ENCODE assay signal across 9 mouse cellular contexts in genomic region chr10:69803135-69803756, GRCm38 (mm10).
DNase-seq lines count a peak whose midpoint lies in the region; ATAC-seq and TF ChIP-seq lines count a peak whose summit lies in the region.
"Had no signal": no experiment of that assay in that cellular context is flagged by ENCODE, and none has a peak within 500 bp of the region (broad histone marks: within the 10 kb centered on the region; RNA-seq: fewer than 3 reads in every experiment).

No protein-coding gene starts in this region.

- no peaks in the 10 kb centered on the region for H3K9me3 ChIP-seq in hindbrain, embryonic 14.5 days (ENCODE audit: control insufficient read depth, low read length)
- no peaks in the 10 kb centered on the region for H3K9me3 ChIP-seq in midbrain, embryonic 14.5 days (ENCODE audit: control insufficient read depth, low read length)

- intact Hi-C loops in heart, postnatal 25 days (cut with DNase I) = no loop called here

- H3K4me1 ChIP-seq in testis, adult 2 months (ENCODE audit: control insufficient read depth, insufficient read depth, low read length) = no peaks in the 10 kb centered on the region
- peaks cover 36% of the 10 kb centered on the region for H3K4me1 ChIP-seq in hindbrain, embryonic 14.5 days (replicated peaks; ENCODE audit: control insufficient read depth, insufficient read depth, low read length)
- peaks cover 25% of the 10 kb centered on the region for H3K4me1 ChIP-seq in midbrain, embryonic 14.5 days (ENCODE audit: control insufficient read depth, insufficient read depth, low read length)

- no peak for TF ChIP-seq POLR2A in testis, adult 2 months (IDR thresholded peaks at IDR 0.05; ENCODE audit: control insufficient read depth, low read depth, low read length)

- H3K36me3 ChIP-seq in testis, adult 2 months (ENCODE audit: control insufficient read depth, insufficient read depth, low read length) = no peaks in the 10 kb centered on the region
- peaks cover under 1% of the 10 kb centered on the region; the same call in 1 of the 2 replicates for H3K36me3 ChIP-seq in hindbrain, embryonic 14.5 days (replicated peaks; ENCODE audit: control insufficient read depth, insufficient read depth)
- H3K36me3 ChIP-seq in midbrain, embryonic 14.5 days (ENCODE audit: control insufficient read depth, insufficient read depth, low read length) = no peaks in the 10 kb centered on the region

- peak; percentile 80 for ATAC-seq in hindbrain, embryonic 14.5 days (ENCODE audit: low FRiP score)
- peak; percentile 64; the same call in 1 of the 2 replicates for ATAC-seq in midbrain, embryonic 14.5 days (ENCODE audit: low FRiP score, low TSS enrichment)

- H3K4me3 ChIP-seq in testis, adult 2 months (ENCODE audit: control insufficient read depth, low read depth, low read length) = peak overlapping the region; percentile 27; the same call in 1 of the 2 replicates
- no peak overlapping the region for H3K4me3 ChIP-seq in hindbrain, embryonic 14.5 days (replicated peaks; ENCODE audit: low read length)
- H3K4me3 ChIP-seq in midbrain, embryonic 14.5 days (replicated peaks; ENCODE audit: low read depth, low read length) = no peak overlapping the region

- DNase-seq in testis, postnatal 10 days (ENCODE audit: low spot score) = no peak
- DNase-seq in hindbrain, embryonic 14.5 days (ENCODE audit: low spot score) = peak; percentile 84
- peak; percentile 91 for DNase-seq in midbrain, embryonic 14.5 days
- DNase-seq in heart, postnatal 4 days = no peak
- no peak for DNase-seq in adrenal gland, postnatal 25 days
- no peak for DNase-seq in heart, adult 9 months (ENCODE audit: low spot score in 2 of 2)
- DNase-seq in heart, postnatal 25 days (ENCODE audit: low spot score) = no peak

- no peak overlapping the region for H3K4me2 ChIP-seq in hindbrain, embryonic 14.5 days (replicated peaks)
- H3K4me2 ChIP-seq in midbrain, embryonic 14.5 days (ENCODE audit: low read length) = 0 out of 2 replicates have a peak overlapping the region, but pooled peaks have one; percentile 13

- no peaks in the 10 kb centered on the region for H3K27me3 ChIP-seq in testis, adult 2 months (ENCODE audit: control insufficient read depth, insufficient read depth, low read length)
- H3K27me3 ChIP-seq in hindbrain, embryonic 14.5 days (ENCODE audit: control insufficient read depth, insufficient read depth, low read length) = no peaks in the 10 kb centered on the region
- no peaks in the 10 kb centered on the region for H3K27me3 ChIP-seq in midbrain, embryonic 14.5 days (ENCODE audit: control insufficient read depth, insufficient read depth, low read length)

- 47% methylated on average over 14 of the region's 14 CpGs for WGBS in hindbrain, embryonic 14.5 days
- WGBS in midbrain, embryonic 14.5 days = 54% methylated on average over 14 of the region's 14 CpGs

- H3K9ac ChIP-seq in hindbrain, embryonic 14.5 days = no peak overlapping the region
- no peak overlapping the region for H3K9ac ChIP-seq in midbrain, embryonic 14.5 days (replicated peaks; ENCODE audit: low read length)

- no peak overlapping the region for H3K27ac ChIP-seq in testis, adult 2 months (ENCODE audit: control insufficient read depth, insufficient read depth, low read depth, low read length)
- peak overlapping the region; percentile 53 for H3K27ac ChIP-seq in hindbrain, embryonic 14.5 days
- peak overlapping the region; percentile 78 for H3K27ac ChIP-seq in midbrain, embryonic 14.5 days (replicated peaks; ENCODE audit: low read depth, low read length)
- H3K27ac ChIP-seq: stomach, postnatal 0 days had no signal

- no peak for TF ChIP-seq CTCF in testis, adult 2 months (IDR thresholded peaks at IDR 0.05; ENCODE audit: control insufficient read depth, insufficient read depth, insufficient replicate concordance, low read depth, low read length)

Comparison
In these comparisons a context has a peak if more than half of its experiments do, and no peak if none do; other contexts are left out.
1. DNase-seq: peak in hindbrain, embryonic 14.5 days (single experiment) and midbrain, embryonic 14.5 days (single experiment); none in testis, postnatal 10 days (single experiment), heart, postnatal 4 days (single experiment), adrenal gland, postnatal 25 days (single experiment), heart, adult 9 months (0 of 2) and heart, postnatal 25 days (single experiment).